Mouse (Mus musculus) kidney, adult 2 months (tissue): ENCODE data around the gene Ttc30a2. TPM values are rescaled to one million over a fixed set of nuclear protein-coding genes. Genes with fewer than 3 reads are reported as not detected.
"Not testable (repeated sequence)": the region's sequence is repeated elsewhere in the genome, so short reads cannot be mapped to it uniquely, and the experiment has no call there.

Source experiments
- DNase-seq: peaks from one replicate; pipeline ENCODE4 v3.0.0; 2021
- H3K27ac ChIP-seq: fragments of 200-500 bp; 2 replicates; pipeline ENCODE4 v1.5.1; 2012; ENCODE audit warnings: low read depth, low read length, control low read depth, inconsistent platforms; ENCODE audit not compliant: insufficient read depth
- H3K27me3 ChIP-seq: fragments of 200-500 bp; replicated peaks from 2 replicates; pipeline ENCODE4 v1.6.1; 2012; ENCODE audit warnings: mild to moderate bottlenecking, moderate library complexity, low read length, inconsistent platforms; ENCODE audit not compliant: control insufficient read depth, insufficient read depth
- H3K36me3 ChIP-seq: fragments of 200-500 bp; 2 replicates; pipeline ENCODE4 v1.6.1; 2012; ENCODE audit warnings: mild to moderate bottlenecking, moderate library complexity, low read length, inconsistent platforms; ENCODE audit not compliant: control insufficient read depth, insufficient read depth
- H3K4me1 ChIP-seq: fragments of 200-500 bp; 2 replicates; pipeline ENCODE4 v1.6.1; 2011; ENCODE audit warnings: low read length; ENCODE audit not compliant: control insufficient read depth, insufficient read depth
- H3K4me3 ChIP-seq: fragments of 200-500 bp; 2 replicates; pipeline ENCODE4 v1.5.1; 2011; ENCODE audit warnings: mild to moderate bottlenecking, low read depth, low read length, control low read depth; ENCODE audit not compliant: insufficient read depth
- CTCF ChIP-seq: fragments of 200-500 bp; conservative IDR thresholded peaks from 2 replicates; pipeline ENCODE4 v1.5.1; 2011; ENCODE audit warnings: low read depth, mild to moderate bottlenecking, control low read depth, low read length, moderate library complexity, mixed read lengths; ENCODE audit not compliant: insufficient read depth, insufficient read length
- POLR2A ChIP-seq: fragments of 200-500 bp; IDR thresholded peaks from one replicate; pipeline ENCODE4 v1.6.1; 2011; ENCODE audit warnings: low read depth, low read length, control low read depth
- WGBS: fragments of 180-500 bp; shearing (Covaris S2); methylation state at CpG from one replicate; pipeline ENCODE4 v1.1.7; 2018; 5-methylcytosine and 5-hydroxymethylcytosine counted together
- polyA plus RNA-seq: library from polyadenylated mRNA; depleted of rRNA; stranded (reverse); fragments of >200 nt; gene quantifications from 2 replicates; pipeline ENCODE4 v1.2.3, GENCODE M21; 2012

Gene Ttc30a2
- polyA plus RNA-seq, 1 experiment = 0.38 TPM

DNA sequence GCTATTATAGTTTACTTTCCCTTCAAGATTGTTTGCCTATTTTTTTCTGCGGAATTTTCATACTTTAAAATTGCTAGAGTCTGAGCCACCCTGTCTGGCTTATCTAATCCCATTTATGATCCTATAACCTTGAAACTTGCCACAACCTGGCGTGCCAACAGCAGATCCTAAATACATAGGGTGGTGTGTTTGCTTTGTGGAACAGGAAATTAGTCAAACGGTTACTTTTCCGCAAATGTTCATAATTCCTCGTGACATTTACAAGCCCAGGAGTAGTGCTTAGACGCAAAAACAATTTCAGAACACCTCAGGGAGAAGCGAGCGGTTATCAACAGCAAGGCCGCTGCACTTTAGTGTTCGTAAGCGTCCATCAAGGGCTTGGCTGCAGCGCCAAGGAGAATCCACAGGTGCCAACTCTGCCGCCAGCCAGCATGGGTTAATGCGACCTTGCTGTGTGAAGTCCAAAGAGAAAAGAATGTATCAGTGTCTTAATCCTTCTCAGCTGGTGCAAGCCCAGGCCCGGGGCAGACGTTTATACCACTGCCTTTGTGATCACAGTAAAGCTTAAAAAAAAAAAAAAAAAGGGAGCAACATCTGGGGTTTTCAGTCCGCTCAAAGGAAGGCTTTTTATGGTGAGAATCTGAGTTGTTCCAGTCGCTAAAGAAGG is 18.7 kb downstream of the Ttc30a2 start:
- no peak for DNase-seq
- 64% methylated on average over 18 of the region's 18 CpGs for WGBS
- Histone ChIP-seq H3K4me1 (no peaks in the 10 kb centered on the region), H3K27ac (no peak overlapping the region), H3K4me3 (no peak overlapping the region), H3K27me3 (no peaks in the 10 kb centered on the region), H3K36me3 (no peaks in the 10 kb centered on the region)
- TF ChIP-seq CTCF = no peak
- TF ChIP-seq POLR2A = no peak

DNA sequence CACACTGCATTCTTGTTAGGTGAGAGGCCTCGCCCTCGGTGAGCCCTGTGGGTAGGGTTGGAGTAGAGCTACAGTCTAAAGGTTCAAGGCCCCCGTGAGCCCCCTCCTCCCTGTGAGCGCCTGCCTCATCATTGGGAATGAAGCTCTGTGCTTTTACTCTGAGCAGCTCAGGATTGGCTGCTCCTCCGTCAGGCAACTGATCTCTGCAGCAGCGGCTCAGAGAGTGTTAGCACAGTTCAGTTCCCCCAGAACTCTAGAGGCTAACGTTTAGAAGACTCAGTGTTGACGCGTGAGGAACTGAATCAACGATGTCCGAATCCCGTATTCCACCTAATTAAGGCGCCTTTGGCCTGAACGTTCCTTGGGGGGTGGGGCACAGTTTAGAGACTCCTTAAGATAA is 22.3 kb downstream of the Ttc30a2 start:
- Histone ChIP-seq H3K4me3 (no peak overlapping the region), H3K36me3 (no peaks in the 10 kb centered on the region), H3K27me3 (no peaks in the 10 kb centered on the region), H3K4me1 (no peaks in the 10 kb centered on the region), H3K27ac (no peak overlapping the region)
- no peak for DNase-seq
- no peak for TF ChIP-seq POLR2A
- no peak for TF ChIP-seq CTCF
- 61% methylated on average over 14 of the region's 14 CpGs for WGBS

DNA sequence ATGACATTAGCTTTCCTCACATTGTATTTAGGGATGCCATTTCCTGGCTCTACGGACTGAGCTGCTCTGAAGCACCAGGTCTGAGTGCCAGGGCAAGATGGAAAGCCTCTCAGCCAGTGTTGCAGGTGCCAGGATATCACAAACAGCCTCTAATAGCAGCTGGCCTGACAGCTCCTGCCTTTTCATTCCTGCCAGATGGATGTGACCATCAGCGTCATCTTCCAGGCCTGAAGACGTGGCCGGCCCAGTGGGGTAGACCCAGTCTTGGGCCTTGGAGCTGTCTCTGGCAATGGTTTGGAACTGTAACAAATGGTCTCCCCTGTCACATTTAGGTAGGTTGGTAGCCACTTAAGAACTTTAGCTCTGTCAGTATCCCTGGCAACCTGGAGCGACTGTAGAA is 24.6 kb downstream of the Ttc30a2 start:
- 94% methylated on average over 5 of the region's 5 CpGs for WGBS
- Histone ChIP-seq H3K4me3 (no peak overlapping the region), H3K27me3 (no peaks in the 10 kb centered on the region), H3K27ac (no peak overlapping the region), H3K36me3 (no peaks in the 10 kb centered on the region), H3K4me1 (no peaks in the 10 kb centered on the region)
- DNase-seq = no peak
- TF ChIP-seq CTCF = no peak
- no peak for TF ChIP-seq POLR2A

DNA sequence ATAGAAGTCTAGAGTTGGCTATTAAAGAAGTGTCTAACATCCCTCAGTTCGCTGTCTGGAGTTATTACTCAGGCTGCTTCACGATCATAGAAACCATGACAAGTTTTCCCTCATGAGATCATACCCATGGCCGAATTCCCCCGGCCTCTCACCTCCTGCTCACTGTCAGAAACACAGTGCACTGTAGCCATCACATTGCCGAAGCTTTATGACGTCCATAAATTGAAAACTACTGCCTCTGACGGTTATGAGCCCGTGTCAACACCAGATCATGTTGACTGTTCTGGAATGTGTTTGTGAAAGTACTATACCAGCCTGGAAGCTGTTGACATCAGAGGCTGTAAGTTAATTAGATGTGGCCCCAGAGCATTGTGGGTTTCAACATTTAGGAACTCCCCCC is 27.3 kb downstream of the Ttc30a2 start:
- TF ChIP-seq POLR2A (no peak), CTCF (no peak)
- no peak for DNase-seq
- no peak overlapping the region for H3K4me3 ChIP-seq
- H3K36me3 ChIP-seq = no peaks in the 10 kb centered on the region
- H3K27me3 ChIP-seq = no peaks in the 10 kb centered on the region
- no peaks in the 10 kb centered on the region for H3K4me1 ChIP-seq
- no peak overlapping the region for H3K27ac ChIP-seq
- whole genome bisulfite sequencing = 77% methylated on average over 8 of the region's 8 CpGs

DNA sequence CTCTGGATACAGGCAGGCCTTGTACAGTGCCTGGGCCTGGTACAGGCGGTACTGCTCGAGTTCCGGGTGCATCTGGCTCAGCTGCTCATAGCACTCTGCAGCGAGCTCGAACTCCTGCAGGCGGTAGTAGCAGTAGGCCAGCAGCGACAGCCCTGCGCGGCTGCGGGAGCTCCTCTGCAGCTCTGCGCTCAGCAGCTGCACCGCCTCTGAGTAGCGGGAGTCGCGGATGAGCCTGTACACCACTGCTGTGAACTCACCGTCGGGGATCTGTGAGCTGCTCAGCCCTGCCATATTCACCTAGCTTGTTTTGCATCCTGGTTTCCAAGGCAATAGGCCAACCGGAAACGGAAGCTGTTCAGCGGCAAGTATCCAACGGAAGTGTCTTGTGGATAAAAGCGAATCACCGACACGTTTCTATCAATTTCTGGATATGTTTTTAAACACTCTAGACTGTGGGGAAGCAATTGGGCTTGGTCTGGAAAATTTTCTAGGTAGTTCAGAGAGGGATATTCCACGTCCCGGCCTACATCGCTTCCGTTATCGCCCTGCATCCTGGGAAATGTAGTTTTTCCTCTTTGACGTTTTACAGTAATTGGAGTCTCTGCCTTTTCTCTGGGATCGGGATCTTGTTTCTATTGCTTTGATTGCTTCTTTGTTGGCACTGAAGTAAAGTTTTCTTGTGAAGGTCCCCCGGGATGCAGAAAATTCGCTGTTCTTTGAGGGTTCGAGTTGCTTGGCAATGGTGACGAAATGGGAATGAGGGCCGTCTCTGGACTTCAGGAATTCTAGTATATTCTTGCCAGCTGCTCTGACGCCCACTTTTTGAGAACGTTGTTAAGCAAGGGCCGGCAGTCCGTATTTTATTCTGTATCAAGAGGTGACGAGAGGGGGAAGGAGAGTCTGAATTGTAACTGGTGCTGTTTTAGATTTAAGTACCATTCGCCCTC is 39.6 kb downstream of the Ttc30a2 start, which contains the start of gene Ttc30b:
Ttc30b (minus strand) TSS at position 469 of the 947 bp plus-strand sequence.
- no peak for TF ChIP-seq CTCF
- no peak for TF ChIP-seq POLR2A
- Histone ChIP-seq H3K4me1 (no peaks in the 10 kb centered on the region; the same call in 1 of the 2 replicates), H3K27me3 (no peaks in the 10 kb centered on the region), H3K4me3 (peak within 1 kb of the TSS; percentile 49), H3K36me3 (no peaks in the 10 kb centered on the region), H3K27ac (peak within 1 kb of the TSS; percentile 91)
- 4% methylated on average over 41 of the region's 42 CpGs for WGBS
- DNase-seq = peak; percentile 90

DNA sequence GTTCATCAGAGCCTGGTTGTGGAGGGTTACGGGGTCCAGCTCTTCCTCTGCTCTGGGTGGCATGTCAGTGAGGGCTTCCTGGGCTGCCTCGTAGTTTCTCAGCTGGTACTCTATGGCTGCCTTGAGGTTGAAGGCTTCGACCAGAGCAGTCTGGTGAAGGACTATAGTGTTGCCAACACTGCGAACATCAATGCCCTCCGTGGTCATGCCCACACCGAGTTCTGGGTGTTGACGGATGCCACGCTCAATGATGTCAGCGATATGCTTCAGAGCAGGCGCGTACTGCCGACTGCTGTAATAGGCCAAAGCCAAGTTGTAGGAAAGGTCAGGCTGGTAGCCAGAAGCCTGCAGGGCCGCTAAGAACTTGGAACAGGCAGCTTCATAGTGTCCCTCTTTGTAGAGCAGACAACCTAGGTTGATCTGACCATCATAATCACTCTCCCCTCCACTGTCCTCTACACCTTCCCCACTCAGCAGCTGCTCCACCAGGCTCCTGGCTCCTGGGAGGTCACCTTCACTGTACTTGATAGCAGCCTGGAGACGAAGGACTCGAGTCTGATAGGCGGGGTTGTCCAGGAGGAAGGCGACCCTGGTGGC is 40.4 kb downstream of the Ttc30a2 start:
- H3K4me1 ChIP-seq, H3K36me3 ChIP-seq, H3K27me3 ChIP-seq, H3K27ac ChIP-seq: not testable (repeated sequence)
- WGBS = 68% methylated on average over 17 of the region's 17 CpGs
- H3K4me3 ChIP-seq = peak overlapping the region; percentile 49
- peak; percentile 6 for DNase-seq

DNA sequence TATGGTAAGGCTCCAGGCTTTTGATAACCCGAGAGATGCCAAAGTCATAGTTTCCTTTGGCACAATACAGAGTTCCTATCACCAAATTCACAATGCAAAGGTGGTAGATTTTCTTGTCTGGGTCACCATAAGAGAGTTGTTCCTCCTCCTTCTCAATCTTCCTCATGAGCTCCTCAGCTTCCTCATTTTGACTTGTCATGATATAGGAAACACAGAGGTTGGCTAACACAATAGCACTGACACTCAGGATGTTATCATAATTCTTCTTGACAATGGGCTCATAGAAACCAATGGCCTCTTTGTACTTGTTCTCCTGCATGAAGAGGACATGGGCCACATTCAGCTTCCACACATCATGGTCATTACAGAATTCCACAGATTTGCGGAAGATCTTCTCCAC is 41.3 kb downstream of the Ttc30a2 start:
- not testable (repeated sequence) for H3K27me3 ChIP-seq, H3K4me3 ChIP-seq, DNase-seq, H3K27ac ChIP-seq, H3K4me1 ChIP-seq, H3K36me3 ChIP-seq
- 69% methylated on average over 2 of the region's 2 CpGs for WGBS
